ENCODE assay signal across 26 mouse cellular contexts in genomic region chr13:56305058-56305457, GRCm38 (mm10). TPM values are rescaled to one million over a fixed set of nuclear protein-coding genes. Genes with fewer than 3 reads are reported as not detected.
DNase-seq lines count a peak whose midpoint lies in the region; ATAC-seq and TF ChIP-seq lines count a peak whose summit lies in the region.
"Had no signal": no experiment of that assay in that cellular context is flagged by ENCODE, and none has a peak within 500 bp of the region (broad histone marks: within the 10 kb centered on the region; RNA-seq: fewer than 3 reads in every experiment).

No protein-coding gene starts in this region.

- no peak for ATAC-seq in embryonic facial prominence, embryonic 12.5 days (ENCODE audit: insufficient number of reproducible peaks, insufficient read depth, low FRiP score, low TSS enrichment)
- ATAC-seq in limb, embryonic 14.5 days (ENCODE audit: low FRiP score, low read depth) = peak; percentile 38; the same call in 1 of the 2 replicates
- ATAC-seq in frontal cortex, adult (ENCODE audit: low TSS enrichment) = no peak
- ATAC-seq: forebrain, embryonic 16.5 days had no signal

- TF ChIP-seq POLR2A in limb, embryonic 14.5 days (IDR thresholded peaks at IDR 0.05; ENCODE audit: borderline replicate concordance, extremely low read depth, insufficient read depth, insufficient read length) = no peak

- no peak overlapping the region for H3K4me3 ChIP-seq in embryonic facial prominence, embryonic 10.5 days
- H3K4me3 ChIP-seq in embryonic facial prominence, embryonic 12.5 days = no peak overlapping the region
- no peak overlapping the region for H3K4me3 ChIP-seq in limb, embryonic 14.5 days (replicated peaks; ENCODE audit: low read length)
- H3K4me3 ChIP-seq: heart, embryonic 12.5 days; neural tube, embryonic 13.5 days; stomach, embryonic 15.5 days had no signal

- DNase-seq in embryonic facial prominence, embryonic 10.5 days (ENCODE audit: low spot score) = no peak
- DNase-seq in fibroblast of lung, adult 2 months (ENCODE audit: low read depth) = peak; percentile 37
- peak; percentile 80 for DNase-seq in limb, embryonic 14.5 days (ENCODE audit: low spot score)
- DNase-seq in right cerebral cortex, postnatal 36 days (ENCODE audit: low spot score in 2 of 2) = no peak
- DNase-seq: adrenal gland, postnatal 25 days; B cell, adult 2 months; cerebellum, adult 11-12 months; cerebellum, adult 9-11 months; embryo, embryonic 11 days; gastrocnemius, postnatal 10 days; heart, adult 11 months; kidney, adult 11 months; kidney, postnatal 14 days had no signal

- H3K4me1 ChIP-seq in embryonic facial prominence, embryonic 10.5 days = peaks cover 40% of the 10 kb centered on the region
- H3K4me1 ChIP-seq in embryonic facial prominence, embryonic 12.5 days = peaks cover 20% of the 10 kb centered on the region; the same call in 1 of the 2 replicates
- peaks cover 38% of the 10 kb centered on the region for H3K4me1 ChIP-seq in limb, embryonic 14.5 days (ENCODE audit: control insufficient read depth, insufficient read depth, low read length)
- H3K4me1 ChIP-seq: neural tube, embryonic 13.5 days; stomach, embryonic 15.5 days had no signal

- no peak overlapping the region for H3K4me2 ChIP-seq in embryonic facial prominence, embryonic 12.5 days (replicated peaks)
- H3K4me2 ChIP-seq in limb, embryonic 14.5 days (replicated peaks; ENCODE audit: low read depth, low read length, severe bottlenecking) = no peak overlapping the region
- H3K4me2 ChIP-seq: heart, embryonic 12.5 days; hindbrain, embryonic 14.5 days; liver, embryonic 11.5 days; midbrain, embryonic 11.5 days; neural tube, embryonic 13.5 days; stomach, embryonic 15.5 days had no signal

- peaks cover 3% of the 10 kb centered on the region; the same call in 1 of the 2 replicates for H3K9me3 ChIP-seq in embryonic facial prominence, embryonic 10.5 days
- H3K9me3 ChIP-seq in embryonic facial prominence, embryonic 12.5 days = peaks cover 2% of the 10 kb centered on the region; the same call in 1 of the 2 replicates
- H3K9me3 ChIP-seq in limb, embryonic 14.5 days (ENCODE audit: control insufficient read depth, low read length) = peaks cover under 1% of the 10 kb centered on the region; the same call in 1 of the 2 replicates
- H3K9me3 ChIP-seq: neural tube, embryonic 13.5 days; stomach, embryonic 15.5 days had no signal

- no peak overlapping the region for H3K9ac ChIP-seq in embryonic facial prominence, embryonic 12.5 days
- H3K9ac ChIP-seq in limb, embryonic 14.5 days (ENCODE audit: low read depth, low read length, severe bottlenecking) = no peak overlapping the region
- H3K9ac ChIP-seq: heart, embryonic 12.5 days; hindbrain, embryonic 14.5 days; neural tube, embryonic 13.5 days; stomach, embryonic 15.5 days had no signal

- H3K27me3 ChIP-seq in embryonic facial prominence, embryonic 10.5 days (replicated peaks; ENCODE audit: low read depth, poor library complexity, severe bottlenecking) = peaks cover 25% of the 10 kb centered on the region; the same call in 1 of the 2 replicates
- peaks cover 5% of the 10 kb centered on the region; the same call in 1 of the 2 replicates for H3K27me3 ChIP-seq in embryonic facial prominence, embryonic 12.5 days
- no peaks in the 10 kb centered on the region for H3K27me3 ChIP-seq in limb, embryonic 14.5 days (ENCODE audit: control insufficient read depth, insufficient read depth, low read length)
- H3K27me3 ChIP-seq: neural tube, embryonic 13.5 days; stomach, embryonic 15.5 days had no signal

- 0 out of 2 replicates have a peak overlapping the region, but pooled peaks have one; percentile 10 for H3K27ac ChIP-seq in embryonic facial prominence, embryonic 10.5 days (replicated peaks)
- H3K27ac ChIP-seq in embryonic facial prominence, embryonic 12.5 days = peak overlapping the region; percentile 32; the same call in 1 of the 2 replicates
- H3K27ac ChIP-seq in limb, embryonic 14.5 days (replicated peaks; ENCODE audit: low read depth, low read length) = peak overlapping the region; percentile 63
- H3K27ac ChIP-seq: hindbrain, embryonic 14.5 days; neural tube, embryonic 13.5 days; stomach, embryonic 15.5 days had no signal

- 72% methylated on average over 12 of the region's 12 CpGs for WGBS in embryonic facial prominence, embryonic 10.5 days
- WGBS in embryonic facial prominence, embryonic 12.5 days = 57% methylated on average over 12 of the region's 12 CpGs
- WGBS in limb, embryonic 14.5 days = 18% methylated on average over 12 of the region's 12 CpGs

- H3K36me3 ChIP-seq in embryonic facial prominence, embryonic 10.5 days (replicated peaks) = no peaks in the 10 kb centered on the region
- no peaks in the 10 kb centered on the region for H3K36me3 ChIP-seq in embryonic facial prominence, embryonic 12.5 days
- H3K36me3 ChIP-seq in limb, embryonic 14.5 days (ENCODE audit: control insufficient read depth, insufficient read depth, low read length) = no peaks in the 10 kb centered on the region
- H3K36me3 ChIP-seq: heart, embryonic 12.5 days; neural tube, embryonic 13.5 days; stomach, embryonic 15.5 days had no signal

RNA-seq across cellular contexts. Expression of gene Cxcl14, which starts 8.7 kb away (rescaled TPM):
- 23.8 and 40.2 TPM in 2 replicates for polyA plus RNA-seq in embryonic facial prominence, embryonic 10.5 days (2016; fragmentation: Nextera tagmentation; extraction: Ambion mirVana)
- polyA plus RNA-seq in embryonic facial prominence, embryonic 12.5 days (2016; fragmentation: Nextera tagmentation; extraction: Ambion mirVana) = 308 and 338 TPM in 2 replicates
- polyA plus RNA-seq in limb, embryonic 14.5 days (2012; rRNA removed) = 421 and 443 TPM in 2 replicates
- 474 and 556 TPM in 2 replicates for polyA plus RNA-seq in limb, embryonic 14.5 days (2014; fragmentation: Nextera tagmentation; extraction: Ambion mirVana)

RNA-seq across cellular contexts. Expression of gene Neurog1, which starts 53.1 kb away (rescaled TPM):
- polyA plus RNA-seq in embryonic facial prominence, embryonic 10.5 days (2016; fragmentation: Nextera tagmentation; extraction: Ambion mirVana) = 11.2 and 15.5 TPM in 2 replicates
- polyA plus RNA-seq in embryonic facial prominence, embryonic 12.5 days (2016; fragmentation: Nextera tagmentation; extraction: Ambion mirVana) = 5.1 and 6.0 TPM in 2 replicates
- 0.04 and 0.06 TPM in 2 replicates for polyA plus RNA-seq in limb, embryonic 14.5 days (2012; rRNA removed)
- not detected in 2 replicates for polyA plus RNA-seq in limb, embryonic 14.5 days (2014; fragmentation: Nextera tagmentation; extraction: Ambion mirVana)
- polyA plus RNA-seq: heart, embryonic 12.5 days; heart, postnatal 0 days; hindbrain, embryonic 14.5 days; kidney, embryonic 14.5 days; liver, embryonic 11.5 days; liver, embryonic 16.5 days; small intestine, adult 2 months; stomach, embryonic 15.5 days had no signal

Comparison
In these comparisons a context has a peak if more than half of its experiments do, and no peak if none do; other contexts are left out.
1. DNase-seq: peak in fibroblast of lung, adult 2 months (single experiment) and limb, embryonic 14.5 days (single experiment); none in embryonic facial prominence, embryonic 10.5 days (single experiment) and right cerebral cortex, postnatal 36 days (0 of 2).
2. H3K27ac ChIP-seq: peak in every context shown above with its lines; median percentile 63 in limb, embryonic 14.5 days; 32 in embryonic facial prominence, embryonic 12.5 days; 10 in embryonic facial prominence, embryonic 10.5 days.